7 mouse cellular contexts compared by ENCODE assay signal in genomic region chr4:95052025-95052899, GRCm38 (mm10). TPM values are rescaled to one million over a fixed set of nuclear protein-coding genes. Genes with fewer than 3 reads are reported as not detected.
DNase-seq lines count a peak whose midpoint lies in the region; ATAC-seq and TF ChIP-seq lines count a peak whose summit lies in the region.

TSS of gene Jun (minus strand) at chr4:95052222.

- no peak for TF ChIP-seq CTCF in kidney, adult 2 months (conservative IDR thresholded peaks at IDR 0.05; ENCODE audit: insufficient read depth, insufficient read length, low read depth, low read length)
- TF ChIP-seq CTCF in spleen, adult 2 months (IDR thresholded peaks at IDR 0.05; ENCODE audit: extremely low read depth, insufficient read depth, insufficient read length, insufficient replicate concordance) = no peak

- H3K4me2 ChIP-seq in embryonic facial prominence, embryonic 13.5 days = peak within 1 kb of the TSS; percentile 94
- H3K4me2 ChIP-seq in limb, embryonic 12.5 days = peak within 1 kb of the TSS; percentile 87
- H3K4me2 ChIP-seq in midbrain, embryonic 15.5 days = peak within 1 kb of the TSS; percentile 90

- H3K4me1 ChIP-seq in embryonic facial prominence, embryonic 13.5 days = peaks cover 26% of the 10 kb centered on the region
- peaks cover 2% of the 10 kb centered on the region; the same call in 1 of the 2 replicates for H3K4me1 ChIP-seq in kidney, adult 2 months (ENCODE audit: control insufficient read depth, insufficient read depth, low read length)
- peaks cover 25% of the 10 kb centered on the region for H3K4me1 ChIP-seq in limb, embryonic 12.5 days (replicated peaks)
- H3K4me1 ChIP-seq in midbrain, embryonic 15.5 days = peaks cover 42% of the 10 kb centered on the region
- H3K4me1 ChIP-seq in spleen, adult 2 months (ENCODE audit: control insufficient read depth, insufficient read depth, insufficient read length) = no peaks in the 10 kb centered on the region; the same call in none of the 2 replicates

- H3K27ac ChIP-seq in embryonic facial prominence, embryonic 13.5 days = peak within 1 kb of the TSS; percentile 98
- peak within 1 kb of the TSS; percentile 96 for H3K27ac ChIP-seq in kidney, adult 2 months (ENCODE audit: insufficient read depth, low read depth, low read length)
- H3K27ac ChIP-seq in limb, embryonic 12.5 days = peak within 1 kb of the TSS; percentile 98
- peak within 1 kb of the TSS; percentile 96 for H3K27ac ChIP-seq in midbrain, embryonic 15.5 days
- peak within 1 kb of the TSS; percentile 94 for H3K27ac ChIP-seq in spleen, adult 2 months (ENCODE audit: insufficient read depth, low read length)

- TF ChIP-seq POLR2A in kidney, adult 2 months (IDR thresholded peaks at IDR 0.05; ENCODE audit: low read depth, low read length) = peak; percentile 100
- TF ChIP-seq POLR2A in spleen, adult 2 months (IDR thresholded peaks at IDR 0.05; ENCODE audit: low read depth, low read length) = peak; percentile 99

- peak; percentile 92 for ATAC-seq in embryonic facial prominence, embryonic 13.5 days (ENCODE audit: insufficient number of reproducible peaks, insufficient read depth, low FRiP score, low TSS enrichment, low read depth)
- peak; percentile 93 for ATAC-seq in limb, embryonic 12.5 days (ENCODE audit: insufficient number of reproducible peaks, insufficient read depth, low FRiP score, low TSS enrichment, low read depth)
- ATAC-seq in midbrain, embryonic 15.5 days (replicated peaks) = peak; percentile 96

- H3K9me3 ChIP-seq in embryonic facial prominence, embryonic 13.5 days = no peaks in the 10 kb centered on the region
- no peaks in the 10 kb centered on the region for H3K9me3 ChIP-seq in limb, embryonic 12.5 days
- no peaks in the 10 kb centered on the region for H3K9me3 ChIP-seq in midbrain, embryonic 15.5 days

- H3K36me3 ChIP-seq in embryonic facial prominence, embryonic 13.5 days = no peaks in the 10 kb centered on the region
- H3K36me3 ChIP-seq in kidney, adult 2 months (ENCODE audit: control insufficient read depth, insufficient read depth, low read length) = no peaks in the 10 kb centered on the region
- H3K36me3 ChIP-seq in limb, embryonic 12.5 days = no peaks in the 10 kb centered on the region
- no peaks in the 10 kb centered on the region for H3K36me3 ChIP-seq in midbrain, embryonic 15.5 days (replicated peaks)
- H3K36me3 ChIP-seq in spleen, adult 2 months (ENCODE audit: control insufficient read depth, insufficient read depth, low read length) = no peaks in the 10 kb centered on the region

- no peaks in the 10 kb centered on the region for H3K27me3 ChIP-seq in embryonic facial prominence, embryonic 13.5 days
- no peaks in the 10 kb centered on the region for H3K27me3 ChIP-seq in kidney, adult 2 months (replicated peaks; ENCODE audit: control insufficient read depth, insufficient read depth, low read length)
- no peaks in the 10 kb centered on the region for H3K27me3 ChIP-seq in limb, embryonic 12.5 days
- H3K27me3 ChIP-seq in midbrain, embryonic 15.5 days (replicated peaks) = no peaks in the 10 kb centered on the region
- no peaks in the 10 kb centered on the region for H3K27me3 ChIP-seq in spleen, adult 2 months (ENCODE audit: control insufficient read depth, insufficient read depth, low read length)

- peak within 1 kb of the TSS; percentile 86 for H3K9ac ChIP-seq in embryonic facial prominence, embryonic 13.5 days
- peak within 1 kb of the TSS; percentile 90 for H3K9ac ChIP-seq in limb, embryonic 12.5 days (replicated peaks)
- peak within 1 kb of the TSS; percentile 76 for H3K9ac ChIP-seq in midbrain, embryonic 15.5 days

- under 1% methylated on average over 67 of the region's 68 CpGs for WGBS in embryonic facial prominence, embryonic 13.5 days
- WGBS in kidney, adult 2 months = under 1% methylated on average over 68 of the region's 68 CpGs
- WGBS in limb, embryonic 12.5 days = under 1% methylated on average over 68 of the region's 68 CpGs
- 1% methylated on average over 66 of the region's 68 CpGs for WGBS in midbrain, embryonic 15.5 days
- WGBS in spleen, adult 2 months = under 1% methylated on average over 68 of the region's 68 CpGs

- H3K4me3 ChIP-seq in embryonic facial prominence, embryonic 13.5 days = peak within 1 kb of the TSS; percentile 77
- peak within 1 kb of the TSS; percentile 75 for H3K4me3 ChIP-seq in kidney, adult 2 months (ENCODE audit: insufficient read depth, low read depth, low read length)
- H3K4me3 ChIP-seq in limb, embryonic 12.5 days (replicated peaks) = peak within 1 kb of the TSS; percentile 80
- H3K4me3 ChIP-seq in midbrain, embryonic 15.5 days = peak within 1 kb of the TSS; percentile 56
- H3K4me3 ChIP-seq in spleen, adult 2 months (ENCODE audit: extremely low read depth, insufficient read depth, insufficient read length) = peak within 1 kb of the TSS; percentile 70

- DNase-seq in adrenal gland, postnatal 36 days = peak; percentile 98 to 99
- DNase-seq in heart, adult 18-20 months = peak; percentile 100
- peak; percentile 100 for DNase-seq in kidney, adult 2 months
- peak; percentile 98 to 99 for DNase-seq in spleen, adult 2 months (ENCODE audit: low read depth in 1 of 2, low spot score in 2 of 2)

RNA-seq across cellular contexts. Expression of gene Jun, which starts in this region (rescaled TPM):
- 100 to 1,000 TPM; 145 to 309 TPM for total RNA-seq in adrenal gland, postnatal 36 days (2021)
- polyA plus RNA-seq in embryonic facial prominence, embryonic 13.5 days (2015; fragmentation: Nextera tagmentation; extraction: Ambion mirVana) = 56.3 and 61.2 TPM in 2 replicates
- 10 to 100 TPM; 56.1 to 67.7 TPM for total RNA-seq in heart, adult 18-20 months (2021)
- 16.9 and 18.9 TPM in 2 replicates for polyA plus RNA-seq in kidney, adult 2 months (2012; rRNA removed)
- polyA plus RNA-seq in limb, embryonic 12.5 days (2016; fragmentation: Nextera tagmentation; extraction: Ambion mirVana) = 88.7 and 98.6 TPM in 2 replicates
- polyA plus RNA-seq in midbrain, embryonic 15.5 days (2015; fragmentation: Nextera tagmentation; extraction: Ambion mirVana) = 49.9 and 53.9 TPM in 2 replicates
- 16.7 and 19.4 TPM in 2 replicates for polyA plus RNA-seq in spleen, adult 2 months (2012; rRNA removed)

Comparison
In these comparisons a context has a peak if more than half of its experiments do, and no peak if none do; other contexts are left out.
1. Peak in every context shown above with its lines: DNase-seq, ATAC-seq, H3K4me3 ChIP-seq and H3K27ac ChIP-seq.